1 mouse cellular context compared by ENCODE assay signal in the genomic region with DNA sequence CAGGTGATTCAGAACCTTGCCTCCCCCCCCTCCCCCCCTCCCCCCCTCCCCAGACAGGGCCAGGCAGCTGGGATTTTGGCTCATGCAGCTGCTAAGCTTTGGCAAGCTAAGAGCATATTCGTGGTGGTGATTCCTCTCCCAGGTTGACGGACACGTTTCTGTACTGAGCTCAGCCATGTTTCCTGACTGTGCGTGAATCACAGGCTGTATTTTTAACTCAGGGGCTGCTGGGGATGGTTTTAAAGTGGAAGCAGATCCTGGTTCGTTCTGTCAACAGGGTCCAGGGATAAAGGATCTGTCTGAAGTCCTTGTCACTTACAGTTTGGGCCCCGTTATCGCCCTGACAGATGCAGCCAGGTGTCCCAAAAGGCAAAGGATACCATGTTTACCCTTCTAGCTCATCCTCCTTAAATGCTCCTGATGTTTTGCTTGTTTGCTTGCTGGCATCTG.
TF ChIP-seq lines count a peak whose summit lies in the region.

No protein-coding gene starts in this region.

TF ChIP-seq in CH12.LX, 34 proteins besides CTCF, POLR2A, EP300 and RAD21 (continued from another document):
- TF ChIP-seq MXI1 (IDR thresholded peaks at IDR 0.05; ENCODE audit: low read depth, low read length) (no peak), TBP (conservative IDR thresholded peaks at IDR 0.05; ENCODE audit: low read depth, low read length) (no peak), CHD2 (IDR thresholded peaks at IDR 0.05; ENCODE audit: low read length) (no peak)
